8 mouse cellular contexts compared by ENCODE assay signal in genomic region chr6:73314923-73315603, GRCm38 (mm10).
A peak's percentile ranks its signal among the peaks of the same experiment; 100 is the strongest.
DNase-seq lines count a peak whose midpoint lies in the region; ATAC-seq and TF ChIP-seq lines count a peak whose summit lies in the region.

No protein-coding gene starts in this region.

- no peak overlapping the region for H3ac ChIP-seq in myocyte (ENCODE audit: control insufficient read depth, insufficient read length)

- DNase-seq in urinary bladder, postnatal 14 days (ENCODE audit: low spot score) = peak; percentile 64
- DNase-seq in urinary bladder, postnatal 10 days (ENCODE audit: low spot score) = no peak
- peak; percentile 77 for DNase-seq in embryo, embryonic 11.5 days (ENCODE audit: low read depth, low spot score)
- DNase-seq in heart, adult 9 months (ENCODE audit: low spot score in 2 of 2) = peak; percentile 6 to 7
- DNase-seq in kidney, adult 8-10 months = peak; percentile 50 to 63
- peak; percentile 62 for DNase-seq in liver, embryonic 11.5 days (ENCODE audit: low spot score)
- peak; percentile 90 for DNase-seq in testis, postnatal 10 days (ENCODE audit: low spot score)

- peak overlapping the region; percentile 56 for H3K4me2 ChIP-seq in liver, embryonic 11.5 days
- peak overlapping the region; percentile 52 for H3K4me2 ChIP-seq in myocyte (ENCODE audit: low read depth)

- 0 out of 2 replicates have a peak overlapping the region, but pooled peaks have one; percentile 10 for H3K9ac ChIP-seq in liver, embryonic 11.5 days (ENCODE audit: low read depth, low read length)

- WGBS in liver, embryonic 11.5 days = 3% methylated on average over 17 of the region's 17 CpGs

- no peaks in the 10 kb centered on the region for H3K9me3 ChIP-seq in liver, embryonic 11.5 days (ENCODE audit: control insufficient read depth, low read length)

- H3K27me3 ChIP-seq in liver, embryonic 11.5 days (replicated peaks; ENCODE audit: control insufficient read depth, insufficient read depth, low read length) = no peaks in the 10 kb centered on the region
- H3K27me3 ChIP-seq in myocyte (ENCODE audit: control insufficient read depth, insufficient read depth, insufficient read length) = peaks cover 6% of the 10 kb centered on the region

- H3K4me3 ChIP-seq in liver, embryonic 11.5 days (ENCODE audit: low read depth, low read length) = peak overlapping the region; percentile 38
- H3K4me3 ChIP-seq in myocyte = no peak overlapping the region

- no peaks in the 10 kb centered on the region for H3K36me3 ChIP-seq in liver, embryonic 11.5 days (ENCODE audit: control insufficient read depth, insufficient read depth, low read length)
- H3K36me3 ChIP-seq in myocyte (ENCODE audit: control insufficient read depth, insufficient read depth) = no peaks in the 10 kb centered on the region

- no peaks in the 10 kb centered on the region for H3K4me1 ChIP-seq in liver, embryonic 11.5 days (replicated peaks; ENCODE audit: control insufficient read depth, insufficient read depth, low read length)

- no peak overlapping the region for H3K27ac ChIP-seq in liver, embryonic 11.5 days (ENCODE audit: low read depth, low read length)

- no peaks in the 10 kb centered on the region for H3K79me2 ChIP-seq in myocyte (ENCODE audit: control insufficient read depth, insufficient read depth)

- ATAC-seq in liver, embryonic 11.5 days (replicated peaks; ENCODE audit: low FRiP score) = peak; percentile 47; the same call in 1 of the 2 replicates

- no peak for TF ChIP-seq POLR2A in myocyte (IDR thresholded peaks at IDR 0.05; ENCODE audit: insufficient read length, low read depth)

TF ChIP-seq in myocyte, 11 proteins besides CTCF, POLR2A, EP300 and RAD21:
- TF ChIP-seq REST (IDR thresholded peaks at IDR 0.05; ENCODE audit: insufficient read depth, insufficient read length) = no peak
- no peak for TF ChIP-seq CEBPB (IDR thresholded peaks at IDR 0.05; ENCODE audit: insufficient read depth, poor library complexity, severe bottlenecking)
- no peak for TF ChIP-seq MYOG (IDR thresholded peaks at IDR 0.05; ENCODE audit: control insufficient read depth in 1 of 3, insufficient read depth in 1 of 3, insufficient read length in 2 of 3, low read depth in 2 of 3)
- no peak for TF ChIP-seq MAX (IDR thresholded peaks at IDR 0.05; ENCODE audit: low read depth)
- no peak for TF ChIP-seq E2F4 (IDR thresholded peaks at IDR 0.05; ENCODE audit: insufficient read depth)
- TF ChIP-seq USF1 (IDR thresholded peaks at IDR 0.05; ENCODE audit: low read depth) = no peak
- no peak for TF ChIP-seq TCF3 (IDR thresholded peaks at IDR 0.05; ENCODE audit: insufficient read length, low read depth)
- TF ChIP-seq TCF12 (IDR thresholded peaks at IDR 0.05; ENCODE audit: insufficient read depth, poor library complexity, severe bottlenecking) = no peak
- no peak for TF ChIP-seq MYOD1 (IDR thresholded peaks at IDR 0.05; ENCODE audit: control insufficient read depth in 1 of 3, insufficient read length in 2 of 3, low read depth in 2 of 3)
- TF ChIP-seq POLR2AphosphoS2 (IDR thresholded peaks at IDR 0.05; ENCODE audit: insufficient read length, low read depth) = no peak
- no peak for TF ChIP-seq SRF (IDR thresholded peaks at IDR 0.05; ENCODE audit: control insufficient read depth, insufficient read length, low read depth)
TF ChIP-seq in myocyte: peak in this region for 0.
